Mouse (Mus musculus) thymus, postnatal 10 days (tissue): ENCODE results near the gene ccdc198.

ENCODE experiments used
- DNase-seq, 2 experiments: peaks; one replicate each; pipeline ENCODE4 v3.0.0; 2021; ENCODE audit warnings: low spot score in 2 of 2

The ccdc198 gene

GRCm38 (mm10) chr14:49197031-49197527 lies 48.2 kb downstream of the ccdc198 start:
- no peak for DNase-seq

DNA sequence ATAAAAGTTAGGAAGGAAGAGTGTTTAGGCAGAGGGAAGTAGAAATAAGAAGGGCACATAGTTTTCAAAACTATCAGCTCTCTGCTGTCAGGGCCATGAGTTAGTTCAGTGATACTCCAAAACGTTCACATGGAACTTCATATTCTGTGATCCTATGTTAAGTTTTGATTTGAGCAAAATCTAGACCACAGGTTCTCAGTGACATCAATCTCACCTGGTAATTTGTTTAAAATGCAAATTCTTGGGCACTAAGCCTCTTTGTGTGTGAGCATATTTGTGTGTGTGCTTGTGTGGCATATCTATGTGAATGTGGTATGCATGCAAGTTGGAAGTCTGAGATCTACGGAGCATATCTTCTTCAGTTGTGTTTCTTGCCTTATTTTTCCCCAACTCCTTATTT lies 59.0 kb downstream of the ccdc198 start:
- DNase-seq, result no peak

DNA sequence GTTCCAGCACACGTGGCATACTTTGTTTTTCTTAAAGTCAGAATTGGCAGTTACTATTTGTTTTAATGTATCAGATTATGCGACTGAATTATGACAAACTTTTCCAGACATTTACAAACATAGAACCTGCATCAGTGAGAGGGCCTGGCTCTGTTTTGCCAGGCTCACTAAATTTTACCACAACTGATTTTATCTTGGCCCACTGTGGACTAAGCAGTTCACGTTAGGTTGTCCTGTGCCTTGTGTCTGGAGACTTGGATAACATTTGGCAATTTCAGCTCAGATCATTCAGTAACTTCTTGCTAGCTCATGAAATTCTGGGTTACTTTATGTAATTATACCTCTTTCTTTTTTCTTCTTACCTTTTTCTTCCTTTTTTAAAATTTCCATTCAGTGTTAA lies 65.5 kb downstream of the ccdc198 start:
- no peak for DNase-seq

GRCm38 (mm10) chr14:49173290-49174135 lies 71.8 kb downstream of the ccdc198 start:
- peak in 1 of 2 experiments; percentile 10 for DNase-seq

GRCm38 (mm10) chr14:49172582-49172988 lies 72.7 kb downstream of the ccdc198 start:
- peak; percentile 56 to 62 for DNase-seq

DNA sequence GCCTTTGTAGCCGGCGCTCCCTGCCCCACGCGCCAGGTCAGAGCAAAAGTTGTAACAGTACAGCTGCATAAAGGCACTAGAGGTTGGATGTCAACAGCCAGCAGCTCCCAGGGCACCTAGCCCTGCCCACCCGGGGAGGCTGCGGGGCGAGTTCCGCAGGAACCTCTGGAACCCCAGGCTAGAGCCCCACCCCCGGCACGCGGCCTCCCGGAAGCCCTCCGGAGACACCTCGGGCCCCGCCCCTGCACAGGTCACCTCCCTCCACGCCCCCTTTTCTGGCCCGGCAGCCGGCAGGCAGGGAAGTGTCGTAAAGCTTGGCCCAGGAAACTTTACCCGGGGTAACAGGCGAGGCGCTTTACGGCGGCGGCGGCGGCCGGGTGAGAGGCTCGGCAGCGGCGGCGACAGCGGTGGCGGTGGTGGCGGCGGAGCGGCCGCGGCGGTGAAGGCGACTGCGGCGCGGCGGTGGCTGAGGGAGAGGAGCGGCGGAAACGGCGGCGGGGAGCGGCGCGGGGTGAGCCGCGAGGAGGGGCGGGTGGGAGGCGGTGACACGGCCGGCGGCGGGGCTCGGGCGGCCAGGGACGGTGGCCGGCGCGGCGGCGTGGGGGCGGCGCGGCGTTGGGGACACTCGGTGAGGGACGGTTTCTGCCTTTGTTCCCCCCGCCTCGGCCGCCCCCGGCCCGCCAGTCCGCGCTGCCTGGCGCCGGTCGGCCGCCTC lies 73.2 kb downstream of the ccdc198 start, which contains the start of gene Naa30:
Naa30 (plus strand) TSS at position 360 of the 715 bp plus-strand sequence.
- peak; percentile 99 for DNase-seq

- DNase-seq, result no peak
Measured at GRCm38 (mm10) chr14:49171286-49171685, 74.0 kb downstream of the ccdc198 start.
